Mouse (Mus musculus): ENCODE data around the gene Prdx6b. TPM values are rescaled to one million over a fixed set of nuclear protein-coding genes. Genes with fewer than 3 reads are reported as not detected.

Prdx6b gene
- polyA plus RNA-seq, 1 experiment from 2014 or later = not detected

Other genes starting within 250 kb of the Prdx6b start
- gene Pde1a, start 163.0 kb upstream of the Prdx6b start, polyA plus RNA-seq (2015; fragmentation: Nextera tagmentation; extraction: Ambion mirVana) = 9.8 and 12.6 TPM in 2 replicates
- gene Dnajc10, start 23.0 kb downstream of the Prdx6b start, polyA plus RNA-seq (2015; fragmentation: Nextera tagmentation; extraction: Ambion mirVana) = 61.6 and 65.3 TPM in 2 replicates
- 15.2 and 20.0 TPM in 2 replicates for gene Frzb, start 155.2 kb downstream of the Prdx6b start, polyA plus RNA-seq (2015; fragmentation: Nextera tagmentation; extraction: Ambion mirVana)

Data from hindbrain, embryonic 16.5 days (tissue).